Mouse (Mus musculus) gastrocnemius, postnatal 36 days (tissue): ENCODE measurements around the gene Stat5b. TPM values are rescaled to one million over a fixed set of nuclear protein-coding genes. Genes with fewer than 3 reads are reported as not detected.
A peak's percentile ranks its signal among the peaks of the same experiment; 100 is the strongest.

Source experiments
- DNase-seq, 2 experiments: peaks; one replicate each; pipeline ENCODE4 v3.0.0; 2022
- intact Hi-C: fragments of 180-260 bp; cut with DNase I; formaldehyde crosslinking; loops from one replicate; pipeline ENCODE4 v1.15.1; 2025
- total RNA-seq, 2 experiments: library from RNA; stranded (reverse); gene quantifications; 2 replicates each; pipeline ENCODE4 v1.2.3; 2021

Stat5b gene
- total RNA-seq, 2 experiments from 2014 or later, result 103 to 135 TPM

- intact Hi-C loops, result no loop called here
Observed at GRCm38 (mm10) chr11:100750127-100750526, 100.4 kb downstream of the Stat5b start.

GRCm38 (mm10) chr11:100749469-100749868 lies 101.1 kb downstream of the Stat5b start:
- intact Hi-C loops, result loop anchor here (10.0 kb wide), 1 partner anchor 315 kb away; no protein-coding TSS in a partner anchor
- no peak for DNase-seq

More at GRCm38 (mm10) chr11:100750127-100750526, 100.4 kb downstream of the Stat5b start:
- no peak for DNase-seq

- intact Hi-C loops, result loop anchor here (10.0 kb wide), 1 partner anchor 316 kb away; no protein-coding TSS in a partner anchor
- DNase-seq, result no peak
Observed at GRCm38 (mm10) chr11:100748620-100749019, 101.9 kb downstream of the Stat5b start.

DNA sequence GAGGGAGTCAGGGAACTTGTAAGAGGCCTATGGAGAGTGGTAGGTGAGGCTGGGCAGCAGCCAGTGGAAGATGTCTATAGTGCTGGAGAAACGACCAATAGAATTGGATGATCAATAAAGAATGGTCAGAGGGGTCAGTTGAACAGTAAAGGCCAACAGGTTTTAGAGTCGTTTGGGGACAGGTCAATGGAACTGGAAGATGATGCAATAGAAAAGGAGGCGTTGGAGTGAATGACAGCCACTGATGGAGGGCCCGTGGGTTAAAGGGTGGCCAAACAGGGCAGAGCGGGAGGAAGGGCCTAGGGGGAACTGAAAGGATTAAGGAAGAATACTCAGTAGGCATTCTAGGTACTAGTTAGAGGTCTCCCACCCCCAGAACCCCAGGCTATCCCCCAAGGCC lies 103.4 kb downstream of the Stat5b start:
- intact Hi-C loops, result loop anchor here (10.0 kb wide), 1 partner anchor 318 kb away; no protein-coding TSS in a partner anchor
- no peak for DNase-seq

- intact Hi-C loops, result loop anchor here (10.0 kb wide), 1 partner anchor 318 kb away; no protein-coding TSS in a partner anchor
- no peak for DNase-seq
Observed at GRCm38 (mm10) chr11:100746546-100746945, 104.0 kb downstream of the Stat5b start.

DNA sequence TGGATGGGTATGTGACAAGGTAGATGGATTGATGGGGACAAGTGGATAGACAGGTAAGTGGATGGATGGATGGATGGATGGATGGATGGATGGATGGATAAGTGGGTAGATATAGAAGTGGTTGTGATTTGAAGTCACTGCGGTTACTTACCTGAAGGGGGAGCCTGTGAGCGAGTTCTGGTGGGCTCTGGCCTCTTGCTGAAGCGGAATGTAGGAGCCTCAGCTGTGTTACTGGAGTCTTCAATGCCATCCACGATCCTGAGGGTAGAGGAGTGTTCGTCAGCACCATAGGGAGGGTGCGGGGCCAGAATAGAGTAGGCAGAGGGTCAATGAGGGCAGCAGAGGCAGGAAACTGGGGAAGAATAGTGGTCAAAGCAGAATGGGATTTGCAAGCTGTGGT lies 105.4 kb downstream of the Stat5b start:
- intact Hi-C loops, result loop anchor here (2.0 to 10.0 kb wide), 2 partner anchors 14 to 320 kb away; partner anchors contain the start of gene Kcnh4
- DNase-seq, result no peak

DNA sequence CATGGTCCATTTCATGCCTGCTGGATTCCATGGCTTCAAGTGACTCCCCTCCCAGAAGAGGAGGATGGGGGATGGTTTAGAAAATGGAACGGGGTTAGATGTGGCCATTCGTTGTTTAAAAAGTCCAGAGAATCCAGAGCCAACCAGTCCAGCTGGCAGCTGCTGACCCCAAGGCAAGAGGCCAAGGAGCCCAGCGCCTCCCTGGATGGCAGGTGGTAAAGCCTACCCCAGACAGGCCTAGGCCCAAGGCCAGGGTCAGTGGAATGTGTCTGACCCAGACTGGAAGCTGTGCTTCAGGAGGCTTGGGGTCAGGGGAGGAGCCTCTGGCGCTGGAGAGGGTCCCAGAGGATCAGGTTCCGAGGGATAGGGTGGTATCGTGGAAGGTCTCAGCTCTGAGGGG lies 109.2 kb downstream of the Stat5b start:
- intact Hi-C loops, result loop anchor here (10.0 kb wide), 1 partner anchor 323 kb away; no protein-coding TSS in a partner anchor

DNA sequence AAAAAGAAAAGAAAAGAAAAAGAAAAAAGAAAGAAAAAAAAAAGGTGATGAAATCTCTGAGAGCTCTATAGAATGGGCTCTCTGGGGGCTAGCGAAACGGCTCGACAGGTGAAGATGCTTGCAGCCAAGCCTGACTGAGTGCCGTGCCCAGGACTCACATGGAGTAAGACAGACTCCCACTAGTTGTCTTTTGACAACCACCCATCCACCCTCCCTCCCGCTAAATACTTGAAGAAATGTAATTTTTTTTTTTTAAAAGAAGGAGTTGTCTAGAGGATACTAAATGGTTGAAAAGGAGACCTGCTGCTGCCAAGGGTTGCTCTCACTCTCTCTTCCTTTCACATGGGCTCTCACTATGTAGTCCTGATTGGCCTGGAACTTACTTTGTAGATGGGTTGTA lies 111.8 kb downstream of the Stat5b start:
- DNase-seq, result no peak

More for the DNA sequence above, 109.2 kb downstream of the Stat5b start:
- DNase-seq, result peak; percentile 49 to 58

DNA sequence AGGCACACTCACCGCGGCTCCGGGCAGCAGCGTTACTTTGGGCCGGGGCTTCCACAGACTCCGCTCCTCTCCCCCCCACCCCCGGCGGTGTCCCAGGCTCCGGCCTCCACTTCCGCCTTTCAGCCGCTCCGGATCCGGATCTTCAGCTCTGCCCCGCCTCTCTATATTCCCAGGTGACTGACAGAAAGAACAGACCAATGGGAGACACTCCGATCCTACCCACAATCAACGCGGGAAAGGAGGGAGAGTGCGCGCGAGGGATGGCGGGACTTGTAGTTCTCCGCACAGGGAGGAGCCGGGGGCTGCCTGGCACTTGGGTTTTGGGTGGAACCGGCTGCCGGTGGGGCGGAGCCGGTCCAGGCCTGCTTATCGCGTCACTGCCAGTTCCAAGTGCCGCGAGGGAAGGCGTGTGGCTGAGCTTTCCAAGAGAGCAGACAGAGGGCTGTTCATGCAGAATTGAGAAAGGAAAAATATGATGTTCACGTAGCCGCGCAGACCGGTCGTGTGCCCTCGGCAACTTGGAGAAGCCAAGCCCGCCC lies 112.4 kb downstream of the Stat5b start, which contains the start of gene Rab5c:
TSS of gene Rab5c (minus strand) at position 150 of the 539 bp plus-strand sequence.
- DNase-seq, result peak; percentile 94 to 98
- intact Hi-C loops, result no loop called here

More for the DNA sequence above, 111.8 kb downstream of the Stat5b start:
- intact Hi-C loops, result no loop called here

DNA sequence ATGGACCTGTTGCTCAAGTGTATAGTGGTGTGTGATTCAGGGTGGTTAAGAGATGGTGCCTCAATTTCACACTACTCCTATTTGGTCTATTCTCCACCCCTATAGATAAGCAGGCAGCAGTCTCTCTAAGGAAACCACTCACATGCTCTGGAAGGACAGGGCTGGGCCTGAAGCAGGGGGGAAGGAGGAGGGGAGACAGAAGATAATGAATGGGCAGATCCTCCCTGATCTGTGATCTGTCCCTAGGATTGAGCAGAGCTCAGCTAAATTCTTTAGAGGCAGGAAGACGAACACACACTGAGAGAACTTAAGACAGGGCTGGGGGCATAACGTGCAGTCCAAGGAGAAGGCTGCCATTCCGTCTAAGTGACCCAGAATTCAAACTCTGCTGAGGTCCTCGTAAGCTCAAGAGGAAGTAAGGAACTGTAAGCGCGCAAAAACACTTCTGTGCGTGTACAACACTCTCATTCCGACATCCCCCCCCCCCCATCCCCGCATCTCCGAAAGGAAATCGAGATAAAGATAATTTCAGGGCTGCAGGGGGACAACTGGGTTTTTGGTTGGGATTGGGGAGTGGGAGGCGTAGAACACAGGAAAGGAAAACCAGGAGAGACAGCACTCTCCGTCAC lies 113.3 kb downstream of the Stat5b start:
- intact Hi-C loops, result no loop called here
- DNase-seq, result no peak

DNA sequence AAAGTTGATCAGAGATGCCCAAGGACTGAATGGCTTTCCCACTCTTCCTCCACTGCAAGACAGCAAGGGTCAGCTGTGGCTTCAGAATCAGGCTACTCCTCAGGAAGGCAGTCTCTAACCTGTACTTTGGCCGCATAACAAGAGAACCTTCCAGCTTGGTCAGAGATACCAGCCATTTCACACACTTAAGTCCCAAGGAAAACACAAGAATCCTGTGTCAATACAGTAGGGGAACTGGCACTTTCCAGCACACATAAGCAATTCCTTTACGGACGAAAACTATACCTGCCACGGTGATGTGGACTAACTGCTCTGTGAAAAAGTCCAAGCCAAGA lies 113.8 kb downstream of the Stat5b start:
- DNase-seq, result no peak
- intact Hi-C loops, result no loop called here

DNA sequence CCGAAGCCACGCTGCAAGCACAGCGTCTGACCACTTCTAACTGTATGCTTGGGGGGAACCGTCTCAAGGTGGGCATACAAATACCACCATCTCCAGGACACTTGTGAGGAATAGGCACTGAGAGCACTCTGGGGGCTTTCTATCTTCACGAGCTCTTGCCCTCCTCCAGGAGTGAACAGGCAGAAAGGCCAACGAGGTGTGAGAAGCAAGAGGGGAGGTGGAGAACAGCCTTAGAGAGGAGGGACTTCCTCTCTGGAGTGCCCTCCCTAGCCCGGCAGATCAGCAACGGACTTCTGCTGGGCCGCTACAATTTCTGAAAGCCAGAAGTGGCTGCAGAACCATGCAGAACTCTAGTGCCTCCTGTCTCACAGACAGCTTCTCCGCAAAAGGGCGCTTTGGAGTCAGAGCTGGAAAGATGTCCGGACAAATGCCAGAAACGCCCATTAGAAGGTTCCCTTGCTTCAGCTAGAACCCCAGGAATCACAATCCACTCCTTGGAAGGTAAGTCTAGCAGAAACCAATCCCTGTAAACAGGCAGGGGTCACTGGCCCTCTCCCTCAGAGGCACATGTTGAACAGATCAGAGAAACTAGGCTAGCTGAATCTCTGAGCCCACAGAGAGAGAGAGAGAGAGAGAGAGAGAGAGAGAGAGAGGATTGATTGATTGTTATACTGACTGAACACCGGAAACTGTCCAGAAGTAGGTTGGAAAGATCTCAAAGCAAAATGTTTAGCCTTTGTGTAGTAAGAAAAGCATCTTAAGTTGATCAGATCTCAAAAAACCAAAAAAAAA lies 114.4 kb downstream of the Stat5b start:
- DNase-seq, result no peak
- intact Hi-C loops, result no loop called here

GRCm38 (mm10) chr11:100735134-100735865 lies 115.2 kb downstream of the Stat5b start:
- no peak for DNase-seq
- intact Hi-C loops, result no loop called here

Other genes with a start within 250 kb of the Stat5b start
- gene Nkiras2, start 231.5 kb downstream of the Stat5b start, total RNA-seq, result 10 to 100 TPM; 18.6 to 19.1 TPM
- 100 to 1,000 TPM; 105 to 110 TPM for gene Dnajc7, start 230.6 kb downstream of the Stat5b start, total RNA-seq
- gene Zfp385c, start 158.3 kb downstream of the Stat5b start, total RNA-seq, result under 1 TPM; 0.25 to 0.38 TPM
- gene Dhx58, start 146.5 kb downstream of the Stat5b start, total RNA-seq, result 1 to 10 TPM; 1.0 to 1.1 TPM
- gene Kat2a, start 138.3 kb downstream of the Stat5b start, total RNA-seq, result 10 to 100 TPM; 10.4 to 10.9 TPM
- gene Hspb9, start 136.9 kb downstream of the Stat5b start, total RNA-seq, result not detected
- gene Rab5c, start 112.5 kb downstream of the Stat5b start, total RNA-seq, result 10 to 100 TPM; 35.0 to 44.5 TPM
- not detected for gene Kcnh4, start 90.8 kb downstream of the Stat5b start, total RNA-seq
- not detected for gene Hcrt, start 87.8 kb downstream of the Stat5b start, total RNA-seq
- 1 to 10 TPM; 4.4 to 5.0 TPM for gene Ghdc, start 79.8 kb downstream of the Stat5b start, total RNA-seq
- 10 to 100 TPM in 1 of 2 experiments, 1 to 10 TPM in 1; 8.4 to 11.8 TPM for gene Stat5a, start 8.6 kb upstream of the Stat5b start, total RNA-seq
- 10 to 100 TPM; 38.8 to 42.9 TPM for gene Stat3, start 88.8 kb upstream of the Stat5b start, total RNA-seq
- gene Cavin1, start 120.2 kb upstream of the Stat5b start, total RNA-seq, result 100 to 1,000 TPM; 148 to 153 TPM
- gene Atp6v0a1, start 158.7 kb upstream of the Stat5b start, total RNA-seq, result 10 to 100 TPM; 55.7 to 57.7 TPM
- gene Naglu, start 219.3 kb upstream of the Stat5b start, total RNA-seq, result 1 to 10 TPM; 3.2 to 3.5 TPM
- gene Hsd17b1, start 227.7 kb upstream of the Stat5b start, total RNA-seq, result not detected
- 1 to 10 TPM; 8.0 to 8.9 TPM for gene Coasy, start 231.8 kb upstream of the Stat5b start, total RNA-seq
- 10 to 100 TPM in 1 of 2 experiments, 1 to 10 TPM in 1; 8.8 to 12.4 TPM for gene Mlx, start 236.6 kb upstream of the Stat5b start, total RNA-seq
- 1 to 10 TPM; 1.6 to 2.1 TPM for gene Psmc3ip, start 244.7 kb upstream of the Stat5b start, total RNA-seq